Mouse (Mus musculus) adrenal gland, postnatal 14 days (tissue): Measurements from ENCODE around the gene Dnajc17. TPM values are rescaled to one million over a fixed set of nuclear protein-coding genes. Genes with fewer than 3 reads are reported as not detected.

Experiments used
- DNase-seq: peaks from one replicate; pipeline ENCODE4 v3.0.0; 2021; ENCODE audit warnings: mixed read lengths
- total RNA-seq: library from RNA; stranded (reverse); gene quantifications from 2 replicates; pipeline ENCODE4 v1.2.3, GENCODE M21; 2021

Gene Dnajc17
- total RNA-seq, 1 experiment from 2014 or later, result 12.7 TPM

- DNase-seq, result no peak
Observed at GRCm38 (mm10) chr2:119198049-119198448, 10.5 kb downstream of the Dnajc17 start.

- DNase-seq, result no peak
Observed at GRCm38 (mm10) chr2:119197493-119197892, 11.1 kb downstream of the Dnajc17 start.

- peak; percentile 24 for DNase-seq
Observed at GRCm38 (mm10) chr2:119196316-119197108, 12.1 kb downstream of the Dnajc17 start.

GRCm38 (mm10) chr2:119194140-119194539 lies 14.5 kb downstream of the Dnajc17 start:
- DNase-seq, result no peak

- DNase-seq, result no peak
Observed at GRCm38 (mm10) chr2:119190969-119191368, 17.6 kb downstream of the Dnajc17 start.

- peak; percentile 92 for DNase-seq
Observed at GRCm38 (mm10) chr2:119189029-119189710, 19.4 kb downstream of the Dnajc17 start.

- DNase-seq, result no peak
Observed at GRCm38 (mm10) chr2:119182914-119183313, 25.7 kb downstream of the Dnajc17 start.

GRCm38 (mm10) chr2:119177384-119177939 lies 31.1 kb downstream of the Dnajc17 start:
- DNase-seq, result no peak

GRCm38 (mm10) chr2:119176761-119177160 lies 31.8 kb downstream of the Dnajc17 start:
- no peak for DNase-seq

GRCm38 (mm10) chr2:119175614-119176013 lies 33.0 kb downstream of the Dnajc17 start:
- DNase-seq, result peak; percentile 34

GRCm38 (mm10) chr2:119174866-119175265 lies 33.7 kb downstream of the Dnajc17 start:
- DNase-seq, result no peak

- peak; percentile 26 for DNase-seq
Observed at GRCm38 (mm10) chr2:119173991-119174651, 34.5 kb downstream of the Dnajc17 start, which contains the start of gene Gm14137. Gene Gm14137, plus strand, starts transcription at chr2:119174509.

GRCm38 (mm10) chr2:119172862-119173576 lies 35.6 kb downstream of the Dnajc17 start:
- peak; percentile 92 for DNase-seq

GRCm38 (mm10) chr2:119172446-119172845 lies 36.1 kb downstream of the Dnajc17 start:
- no peak for DNase-seq

- peak; percentile 47 for DNase-seq
Observed at GRCm38 (mm10) chr2:119171574-119171973, 37.0 kb downstream of the Dnajc17 start.

- no peak for DNase-seq
Observed at GRCm38 (mm10) chr2:119170282-119170681, 38.3 kb downstream of the Dnajc17 start.

GRCm38 (mm10) chr2:119167866-119168256 lies 40.7 kb downstream of the Dnajc17 start:
- DNase-seq, result no peak

GRCm38 (mm10) chr2:119166901-119167865 lies 41.4 kb downstream of the Dnajc17 start, which contains the start of gene Gchfr:
Gene Gchfr, plus strand, starts transcription at chr2:119167773.
- peak; percentile 86 for DNase-seq

- no peak for DNase-seq
Observed at GRCm38 (mm10) chr2:119165401-119165800, 43.2 kb downstream of the Dnajc17 start.

- DNase-seq, result no peak
Observed at GRCm38 (mm10) chr2:119163999-119164398, 44.6 kb downstream of the Dnajc17 start.

GRCm38 (mm10) chr2:119163135-119163534 lies 45.5 kb downstream of the Dnajc17 start:
- no peak for DNase-seq
